Mouse (Mus musculus) liver (tissue): ENCODE results near the gene Eif3g.

Experiments used
- DNase-seq: peaks from one replicate; pipeline ENCODE4 v3.0.0-alpha.2; 2020; ENCODE audit warnings: mixed read lengths

Gene Eif3g

DNA sequence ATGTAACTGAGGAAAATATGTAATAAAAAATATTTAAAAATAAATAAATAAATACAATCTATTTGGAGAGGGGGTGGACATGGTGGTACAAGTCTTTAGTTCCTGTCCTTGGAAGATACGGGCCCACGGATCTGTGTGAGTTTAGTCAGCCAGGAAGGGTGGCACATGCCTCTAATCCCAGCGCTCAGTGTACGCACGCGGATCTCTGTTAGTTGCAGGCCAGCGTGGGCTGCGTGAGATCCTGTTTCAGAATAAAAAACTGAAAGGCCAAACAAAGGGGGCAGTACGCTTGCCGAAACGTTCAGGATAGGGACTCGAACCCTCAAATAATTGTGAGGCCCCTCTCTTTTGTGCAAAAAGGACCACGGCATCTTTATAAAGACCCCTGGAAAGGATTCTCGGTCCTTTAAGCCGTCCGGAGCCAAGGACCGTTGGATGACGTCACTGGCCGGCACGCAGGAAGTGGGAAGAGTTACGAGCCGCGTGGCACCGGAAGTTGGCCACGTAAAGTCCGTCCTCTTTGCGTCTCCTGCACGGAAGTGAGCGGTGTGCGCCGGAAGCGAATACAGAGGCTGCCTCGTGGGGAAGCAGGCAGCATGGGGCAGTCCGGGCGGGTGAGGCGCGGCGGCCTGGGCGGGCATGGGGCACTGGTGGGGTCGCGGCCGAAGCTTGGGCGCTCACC is 10.6 kb downstream of the Eif3g start, which contains the start of gene Ppan:
TSS of gene Ppan (plus strand) at position 472 of the 682 bp plus-strand sequence.
- DNase-seq, result peak; percentile 94

DNA sequence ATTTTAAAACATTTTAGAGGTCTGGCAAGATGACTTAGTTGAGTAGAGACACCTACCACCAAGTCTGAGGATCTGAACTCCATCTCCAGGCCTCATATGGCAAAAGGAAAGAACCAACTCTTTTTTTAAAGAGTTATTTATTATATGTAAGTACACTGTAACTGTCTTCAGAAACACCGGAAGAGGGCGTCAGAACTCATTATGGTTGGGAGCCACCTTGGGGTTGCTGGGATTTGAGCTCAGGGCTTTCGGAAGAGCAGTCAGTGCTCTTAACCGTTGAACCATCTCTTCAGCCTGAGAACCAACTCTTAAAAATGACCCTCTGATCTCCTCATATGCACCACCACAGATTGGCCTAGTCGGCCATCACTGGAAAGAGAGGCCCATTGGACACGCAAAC is 11.2 kb downstream of the Eif3g start:
- no peak for DNase-seq

DNA sequence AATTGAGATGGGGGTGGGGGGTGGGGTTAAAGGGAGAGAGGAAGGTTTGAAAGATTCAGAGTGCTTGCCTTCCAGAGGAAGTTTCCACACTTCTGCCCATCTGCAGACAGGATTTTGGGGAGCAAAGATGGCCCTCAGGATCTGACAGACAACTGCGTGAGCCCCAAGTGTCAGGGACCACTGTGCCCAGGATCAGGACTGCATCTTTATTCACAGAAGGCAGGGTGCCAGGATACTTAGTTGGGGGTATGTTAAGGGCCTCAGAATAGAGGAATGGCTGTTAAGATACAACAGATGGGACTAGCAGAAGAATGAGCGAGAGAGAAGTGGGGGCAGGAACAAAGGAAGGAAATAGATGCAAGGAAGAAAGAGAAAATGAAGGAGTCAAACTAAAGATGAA is 11.9 kb downstream of the Eif3g start:
- no peak for DNase-seq

DNA sequence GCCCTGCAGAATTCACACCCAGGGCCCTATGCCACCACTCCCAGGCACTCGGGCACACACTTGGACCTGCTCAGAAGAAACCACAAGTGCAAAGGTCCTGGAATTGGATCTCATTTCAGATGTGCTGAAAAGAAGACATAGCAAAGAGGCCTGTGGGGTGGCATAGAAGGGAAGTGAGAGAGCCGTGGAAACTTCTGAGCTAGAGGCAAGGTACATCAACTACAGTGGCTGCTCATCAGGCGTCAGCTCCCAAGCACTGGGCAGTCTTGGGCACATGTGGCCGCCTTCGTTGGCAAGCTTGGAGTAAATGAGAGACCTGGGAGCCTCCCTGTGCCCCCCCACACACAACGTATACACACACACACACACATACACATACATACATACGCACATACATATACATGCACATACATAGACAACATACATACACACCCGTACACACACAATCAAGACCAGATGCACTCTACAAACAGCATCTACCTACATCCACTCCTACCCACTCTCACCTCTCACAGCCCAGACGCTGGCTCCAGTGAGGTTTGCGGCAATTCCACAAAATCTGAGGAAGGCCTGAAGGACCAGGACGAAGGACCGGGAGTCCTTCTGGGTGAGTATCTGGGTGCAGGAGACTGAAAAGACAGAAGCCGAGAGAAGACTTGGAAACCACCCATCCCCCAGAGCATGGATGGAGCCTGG is 19.2 kb downstream of the Eif3g start, which contains the start of gene Angptl6:
TSS of gene Angptl6 (minus strand) at position 631 of the 696 bp plus-strand sequence.
- DNase-seq, result no peak

DNA sequence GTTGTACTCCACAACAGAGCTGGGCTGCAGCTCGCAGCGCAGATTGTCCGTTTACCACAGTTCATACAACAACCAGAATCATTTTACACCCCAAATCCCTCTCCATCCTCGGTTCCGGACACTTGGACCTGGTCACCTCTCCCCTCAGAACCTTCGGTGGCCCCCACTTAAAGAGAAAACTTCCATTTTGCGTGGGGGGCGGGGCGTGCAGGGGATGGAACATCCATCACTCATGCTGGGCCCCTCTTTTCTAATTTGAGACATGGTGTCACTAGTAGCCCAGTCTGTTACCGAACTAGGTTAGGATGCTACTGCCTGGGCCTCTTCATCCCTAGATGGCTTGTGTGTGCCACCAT is 19.7 kb downstream of the Eif3g start:
- DNase-seq, result no peak

DNA sequence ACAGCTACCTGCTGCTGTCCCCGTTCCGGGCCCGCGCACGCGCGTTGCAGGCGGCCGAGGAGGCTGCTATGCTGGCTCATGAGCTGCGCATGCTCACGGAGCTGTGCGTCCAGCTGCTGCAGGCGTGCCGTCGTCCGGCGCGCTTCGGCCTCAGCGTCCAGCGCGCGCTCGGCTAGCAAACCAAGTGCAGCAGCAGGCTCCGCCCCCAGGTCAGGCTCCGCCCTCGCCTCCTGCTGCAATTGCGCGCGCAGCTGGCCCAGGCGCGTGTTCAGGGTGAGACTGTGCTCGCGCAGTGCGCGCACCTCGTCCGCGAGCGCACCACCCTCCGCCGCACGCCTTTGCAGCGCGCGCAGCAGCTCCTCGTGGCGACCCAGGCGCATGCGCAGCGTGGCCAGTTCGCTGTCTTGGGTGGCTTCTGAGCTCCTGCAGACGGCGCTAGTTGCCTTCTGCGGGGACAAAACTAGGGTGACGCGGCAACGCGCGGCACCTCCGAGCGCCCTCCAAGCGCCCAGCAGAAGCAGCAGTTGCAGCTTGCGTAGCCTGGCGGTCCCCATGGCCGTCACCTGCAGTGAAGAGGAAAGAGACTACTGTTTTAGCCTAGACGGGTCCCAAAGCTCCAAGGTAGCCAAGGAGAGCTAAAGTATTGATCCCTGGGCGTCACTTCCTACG is 20.2 kb downstream of the Eif3g start:
- peak; percentile 99 for DNase-seq

DNA sequence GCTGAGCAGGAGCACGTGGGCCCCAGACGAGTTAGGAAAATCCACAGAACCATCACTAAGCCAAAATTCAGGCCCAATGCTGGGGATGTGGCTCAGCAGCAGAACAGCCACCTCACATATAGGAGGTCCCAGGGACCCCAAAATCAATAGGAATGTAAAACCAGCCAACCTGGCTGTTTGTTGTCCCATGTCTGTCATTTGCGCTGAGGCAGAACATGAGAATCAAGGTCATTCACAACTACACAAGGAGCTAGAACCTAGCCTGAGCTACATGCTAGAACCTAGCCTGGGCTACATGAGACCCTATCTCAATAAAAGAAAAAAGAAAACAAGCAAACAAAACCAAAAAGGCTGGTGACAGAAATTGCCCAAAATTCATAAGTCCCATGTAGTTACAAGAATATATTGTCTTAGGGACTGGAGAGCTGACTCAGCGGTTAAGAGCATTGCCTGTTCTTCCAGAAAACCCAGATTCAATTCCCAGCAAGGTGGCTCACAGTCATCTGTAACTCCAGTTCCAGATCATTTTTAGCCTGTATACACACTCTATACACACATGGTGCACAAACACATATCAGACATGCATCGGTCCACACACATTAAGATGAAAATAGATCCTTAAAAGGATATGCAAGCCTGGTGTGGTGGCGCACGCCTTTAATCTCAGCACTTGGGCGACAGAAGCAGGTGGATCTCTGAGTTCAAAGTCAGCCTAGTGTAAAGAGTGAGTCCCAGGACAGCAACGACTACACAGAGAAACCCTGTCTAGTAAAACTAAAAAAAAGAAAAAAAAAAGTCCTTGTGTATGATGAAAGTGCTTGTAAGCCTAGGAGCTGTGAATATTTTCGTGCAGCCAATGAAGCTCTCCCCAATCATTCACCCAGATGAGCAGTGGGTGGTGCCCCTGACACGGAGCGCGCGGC is 21.0 kb downstream of the Eif3g start:
- DNase-seq, result no peak

DNA sequence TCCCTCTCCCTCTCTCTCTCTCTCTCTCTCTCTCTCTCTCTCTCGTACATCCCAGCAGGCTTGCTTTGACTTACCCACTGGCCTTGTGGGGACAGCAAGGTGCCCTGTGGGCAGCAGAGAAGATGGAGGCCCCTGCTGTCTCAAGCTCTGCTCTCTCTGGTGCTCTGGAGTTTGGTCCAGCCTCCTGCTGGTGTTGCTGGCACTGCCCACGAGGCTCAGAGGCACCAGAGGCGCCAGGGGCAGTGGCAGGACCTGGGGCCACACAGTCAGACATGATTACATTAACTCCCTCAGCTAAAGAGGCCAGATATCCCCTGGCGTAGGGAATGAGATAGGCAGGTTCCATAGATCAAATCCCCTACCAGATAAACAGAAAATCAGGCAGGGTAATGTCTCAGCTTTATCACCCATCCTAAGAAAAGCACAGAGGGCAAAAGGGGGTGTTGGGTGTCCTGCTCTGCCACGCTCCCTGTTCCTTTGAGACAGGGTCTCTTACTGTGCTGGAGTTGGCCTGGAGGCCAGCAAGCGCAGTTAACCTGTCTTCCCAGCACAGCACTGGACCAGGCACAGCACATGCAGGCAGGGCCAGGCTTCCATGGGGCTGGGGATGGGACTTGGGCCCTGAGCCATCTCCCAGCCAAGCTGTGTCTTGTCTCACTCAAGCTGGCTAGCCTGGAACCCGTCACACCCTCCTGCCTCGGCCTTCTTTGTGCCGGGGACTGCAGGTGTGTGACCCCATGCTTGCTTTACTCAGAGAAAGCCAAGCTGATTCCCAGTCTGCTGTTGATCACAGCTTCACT is 21.9 kb downstream of the Eif3g start:
- DNase-seq, result no peak

DNA sequence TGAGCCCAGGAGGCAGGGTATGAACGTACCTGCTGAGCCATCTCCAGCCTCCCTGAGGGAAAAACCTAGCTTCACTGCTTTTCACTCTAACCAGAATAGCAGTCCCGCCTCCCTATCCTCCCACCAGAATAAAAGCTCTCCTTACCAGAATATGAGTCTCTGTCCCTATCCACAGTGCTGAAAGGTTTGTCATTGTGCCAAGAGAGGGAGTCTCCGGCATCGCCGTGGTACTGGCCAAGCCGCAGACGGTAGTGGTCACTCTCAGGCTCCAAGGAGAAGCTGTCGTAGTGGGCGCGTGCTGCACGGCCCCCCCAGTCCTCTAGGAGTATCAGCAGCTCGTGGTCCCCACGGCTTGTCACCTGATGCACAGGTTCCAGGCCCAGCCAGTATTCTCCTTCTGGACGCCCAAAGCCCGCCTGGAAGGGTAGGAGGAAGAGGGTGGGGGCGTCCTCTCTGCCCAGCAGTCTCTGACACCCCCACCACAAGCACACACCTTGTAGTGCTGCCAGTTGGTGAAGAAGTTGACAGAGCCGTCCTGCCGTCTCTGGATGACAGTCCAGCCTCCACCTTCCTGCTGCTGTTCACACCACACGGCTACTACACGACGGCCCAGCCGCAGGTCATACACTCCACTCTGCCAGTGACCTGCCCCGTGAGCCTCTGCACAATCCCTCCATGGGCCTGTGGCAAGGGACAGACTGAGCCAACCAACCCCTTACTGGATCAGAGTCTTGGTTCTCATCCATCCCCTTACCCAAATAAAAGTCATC is 23.2 kb downstream of the Eif3g start:
- no peak for DNase-seq

DNA sequence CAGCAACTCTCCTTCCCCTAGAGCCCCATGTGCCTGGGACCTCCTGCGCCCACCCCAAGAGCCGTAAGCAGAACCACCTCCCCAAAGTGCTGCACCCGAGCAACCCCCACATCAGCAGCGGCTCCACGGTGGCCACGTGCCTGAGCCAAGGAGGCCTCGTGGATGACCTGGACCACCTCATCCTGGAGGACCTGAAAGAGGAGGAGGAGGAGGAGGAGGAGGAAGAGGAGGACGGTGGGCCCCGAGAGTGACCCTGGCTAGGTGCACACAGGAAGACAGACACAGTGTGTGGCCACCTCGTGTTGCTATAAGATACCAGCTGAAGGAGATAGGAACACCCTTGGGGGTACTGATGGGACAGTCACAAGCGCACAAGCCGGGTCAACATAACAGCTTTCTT is 24.9 kb downstream of the Eif3g start:
- no peak for DNase-seq

DNA sequence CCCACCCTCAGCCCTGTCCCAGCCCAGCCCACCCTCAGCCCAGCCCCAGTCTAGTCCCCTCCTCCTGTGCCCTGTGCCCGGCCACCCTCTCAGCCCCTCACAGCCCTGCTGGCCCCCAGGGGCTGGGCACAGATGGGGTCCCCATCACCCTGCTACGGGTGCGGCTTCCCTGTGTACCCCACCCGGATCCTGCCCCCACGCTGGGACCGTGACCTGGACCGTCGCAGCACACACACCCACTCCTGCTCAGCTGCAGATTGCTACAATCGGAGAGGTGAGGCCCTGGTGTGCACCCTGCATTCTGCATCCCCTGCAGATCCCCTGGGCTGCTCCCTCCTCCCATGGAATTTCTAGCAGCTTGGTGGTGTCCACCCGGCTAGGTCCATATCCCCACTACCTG is 25.4 kb downstream of the Eif3g start:
- no peak for DNase-seq

DNA sequence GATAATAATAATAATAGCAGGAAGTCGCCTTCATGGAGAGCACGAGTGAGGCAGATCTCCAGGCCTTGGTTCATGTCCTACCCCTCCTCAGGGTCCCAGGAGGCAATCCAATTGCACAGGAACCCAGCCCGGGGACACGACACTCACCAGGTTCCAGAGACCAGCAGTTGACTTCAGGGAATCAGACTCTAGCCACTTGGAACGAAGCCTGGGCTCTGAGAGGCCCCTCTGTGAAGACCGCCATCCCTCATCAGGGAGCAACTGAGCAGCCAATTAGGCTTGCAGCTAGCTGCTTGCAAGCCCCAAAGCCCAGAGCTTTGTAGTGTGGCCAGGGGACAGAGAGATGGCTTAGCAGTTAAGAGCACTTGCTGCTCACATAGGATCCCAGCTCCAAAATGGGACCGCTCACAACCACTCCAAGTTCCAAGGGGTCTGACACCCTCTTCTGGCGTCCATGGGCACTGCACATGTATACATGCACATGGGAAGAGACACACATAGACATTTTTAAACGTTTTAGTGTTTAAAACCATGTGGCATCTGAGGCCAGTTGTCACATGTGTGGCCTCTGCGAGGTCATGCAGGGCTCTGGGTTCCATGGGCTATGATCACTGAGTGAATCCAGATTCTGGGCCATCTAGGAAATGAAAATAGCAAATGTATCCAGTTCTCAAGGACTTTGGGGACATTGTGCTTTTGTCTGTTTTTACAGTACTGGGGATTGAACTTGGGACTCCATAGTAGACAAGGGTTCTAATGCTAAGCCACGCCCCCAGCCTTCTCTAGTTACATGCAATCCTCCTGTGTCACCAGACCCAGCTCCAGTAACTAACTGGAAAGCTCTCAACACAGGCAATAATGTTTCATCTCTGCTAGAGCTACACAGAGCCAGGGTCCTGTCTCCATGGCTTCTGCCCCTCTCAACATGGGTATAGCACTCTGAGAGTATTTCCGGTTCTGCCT is 27.9 kb downstream of the Eif3g start:
- DNase-seq, result no peak

DNA sequence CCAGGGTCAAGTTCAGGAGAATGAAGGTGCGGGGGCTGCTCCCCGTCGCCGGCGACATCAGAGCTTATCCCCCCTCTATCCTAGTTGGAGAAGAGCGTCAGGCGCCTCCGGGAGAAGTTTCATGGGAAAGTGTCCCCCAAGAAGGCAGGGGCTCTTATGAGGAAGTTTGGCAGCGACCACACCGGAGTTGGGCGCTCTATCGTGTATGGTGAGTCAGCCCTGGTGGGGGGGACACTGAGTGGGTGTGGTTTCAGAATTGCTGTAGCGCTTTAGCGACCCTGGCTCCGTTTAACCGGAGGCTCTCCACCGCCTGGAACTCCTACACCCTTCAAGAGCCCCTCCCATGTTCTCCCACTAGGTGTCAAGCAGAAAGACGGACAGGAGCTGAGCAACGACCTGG is 29.2 kb downstream of the Eif3g start:
- no peak for DNase-seq

DNA sequence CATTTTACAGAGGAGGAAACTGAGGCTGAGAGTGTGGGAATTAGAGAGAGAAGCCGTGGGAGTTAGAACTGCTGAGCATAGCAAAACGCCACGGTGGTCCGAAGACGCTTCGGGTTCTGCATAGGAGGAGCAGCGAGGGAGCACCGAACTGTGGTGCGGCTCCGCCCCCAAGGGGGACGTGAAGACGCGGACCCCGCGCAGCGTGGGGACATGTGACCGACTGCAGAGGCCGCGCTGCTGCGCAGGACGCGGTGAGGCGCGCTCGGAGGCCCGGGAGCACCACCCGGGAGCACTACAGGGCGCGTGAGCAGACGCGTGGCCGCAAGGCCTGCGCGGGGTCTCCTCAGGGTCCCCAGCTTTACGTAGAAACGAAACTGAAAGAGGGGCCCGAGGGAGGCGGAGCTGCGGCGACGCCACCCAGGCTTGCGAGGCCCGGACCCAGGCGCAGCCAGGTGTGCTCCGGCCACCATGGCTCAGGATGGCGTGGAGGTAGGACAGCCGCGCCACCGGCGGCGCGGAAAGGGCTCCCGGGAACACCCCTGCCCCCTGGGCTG is 29.9 kb downstream of the Eif3g start, which contains the start of gene A230050P20Rik:
TSS of gene A230050P20Rik (plus strand) at position 195 of the 554 bp plus-strand sequence.
- peak; percentile 46 for DNase-seq

DNA sequence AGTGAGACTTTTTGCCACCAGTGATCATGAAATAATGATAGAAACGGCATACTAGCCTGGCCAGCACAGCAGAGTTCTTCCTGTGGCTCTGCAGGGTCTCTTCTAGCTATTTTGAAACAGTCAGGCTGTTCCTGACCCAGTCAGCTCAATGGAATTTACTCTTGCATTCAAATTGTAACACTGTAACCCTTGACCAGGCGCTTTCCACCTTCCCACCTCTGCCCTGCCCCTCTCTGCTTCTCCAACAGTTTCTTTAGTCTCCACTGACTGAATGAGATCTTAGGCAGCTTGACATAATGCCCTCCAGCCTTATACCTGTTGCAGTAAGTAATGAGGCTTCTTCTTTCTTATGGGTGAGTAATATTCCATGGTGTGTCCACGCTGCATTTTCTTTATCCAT is 31.5 kb downstream of the Eif3g start:
- no peak for DNase-seq

DNA sequence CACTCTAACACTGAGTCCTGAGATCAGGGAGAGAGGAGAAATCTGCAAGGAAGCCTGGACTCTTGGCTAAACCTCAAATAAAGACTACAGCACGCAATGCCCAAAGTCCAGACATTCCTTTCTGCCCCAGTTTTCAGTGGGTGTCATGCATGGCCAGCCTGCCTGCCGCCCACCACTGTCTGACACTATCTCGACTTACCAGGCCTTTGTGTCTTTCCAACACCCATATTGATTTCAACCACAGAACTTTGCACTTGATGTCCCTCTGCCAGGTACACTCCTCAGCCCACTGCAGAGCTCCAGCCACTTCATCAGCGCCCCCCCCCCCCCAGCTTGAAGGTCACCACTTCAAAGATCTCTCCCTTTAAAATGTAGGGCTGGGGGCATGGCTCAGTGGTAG is 36.2 kb downstream of the Eif3g start:
- DNase-seq, result no peak

DNA sequence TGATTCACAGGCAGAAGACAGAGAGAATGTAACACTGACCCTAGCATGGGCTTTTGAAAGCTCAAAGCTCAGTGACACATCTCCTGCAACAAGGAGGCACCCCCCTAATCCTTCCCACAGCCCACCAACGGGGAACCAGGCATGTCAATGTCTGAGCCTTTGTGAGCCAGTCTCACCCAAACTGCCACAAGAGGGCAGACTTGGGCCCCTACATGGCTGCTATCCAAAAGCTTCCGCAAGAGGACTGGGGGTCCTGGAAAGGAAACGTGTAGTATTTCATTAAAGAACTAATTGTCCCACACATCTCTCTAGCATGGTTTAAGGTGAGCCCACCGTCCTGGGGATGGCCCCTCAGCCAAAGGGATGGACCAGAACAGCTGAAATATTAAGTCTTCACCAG is 36.6 kb downstream of the Eif3g start:
- peak; percentile 53 for DNase-seq

DNA sequence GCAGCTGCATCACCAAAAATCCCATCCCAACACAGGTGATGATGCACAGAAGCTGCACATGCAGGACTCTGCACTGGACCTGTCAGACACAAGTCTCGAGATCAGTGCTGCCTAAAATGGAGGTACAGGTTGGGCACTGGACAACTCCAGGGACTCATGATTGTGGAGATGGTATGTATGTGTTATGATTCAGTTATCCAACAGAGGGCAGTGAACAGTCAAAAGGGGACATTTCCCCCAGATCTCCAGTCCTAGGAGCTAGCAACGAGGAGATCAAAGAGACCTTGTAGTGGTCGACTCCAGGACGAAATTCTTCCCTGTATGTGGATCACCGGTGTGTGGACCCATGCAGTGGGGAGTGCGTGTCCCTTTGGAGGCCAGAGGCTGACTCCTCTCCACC is 38.5 kb downstream of the Eif3g start:
- DNase-seq, result no peak

DNA sequence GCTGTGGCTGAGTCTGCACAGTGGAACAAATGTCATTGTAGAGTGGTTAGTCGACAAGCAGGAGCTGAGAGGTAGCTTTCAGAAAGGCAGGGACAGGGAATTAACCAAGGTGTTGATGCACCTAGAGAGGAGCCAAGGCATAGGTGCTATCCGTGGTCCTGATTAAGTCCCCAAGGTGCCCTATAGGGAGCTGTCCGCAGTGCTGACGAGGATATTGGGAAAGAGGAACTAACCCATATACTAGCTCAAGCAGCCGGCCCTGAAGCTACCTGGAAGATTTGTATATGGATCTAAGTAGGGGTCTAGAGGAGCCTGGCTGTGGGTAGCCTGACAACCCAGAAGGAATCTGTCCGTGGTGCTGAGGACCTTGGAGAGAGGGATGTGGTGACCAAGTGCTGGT is 41.3 kb downstream of the Eif3g start:
- peak; percentile 70 for DNase-seq

DNA sequence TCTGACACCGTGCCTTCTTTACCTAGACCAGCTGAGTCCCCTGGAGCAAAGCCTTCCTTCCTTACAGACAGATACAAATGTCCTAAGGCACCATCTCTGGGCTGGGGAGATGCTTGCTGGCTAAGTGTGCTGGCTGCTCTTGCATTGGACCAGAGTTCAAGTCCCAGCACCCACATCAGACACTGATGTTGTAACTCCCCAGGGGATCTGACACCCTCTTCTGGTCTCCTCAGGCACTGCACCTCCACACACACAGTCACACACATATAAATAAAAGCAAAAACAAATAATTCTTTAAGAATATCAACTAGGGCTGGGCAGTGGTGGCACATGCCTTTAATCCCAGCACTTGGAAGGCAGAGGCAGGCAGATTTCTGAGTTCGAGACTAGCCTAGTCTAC is 48.2 kb downstream of the Eif3g start:
- no peak for DNase-seq
